Mouse (Mus musculus): ENCODE results near the gene Arhgef10l. TPM values are rescaled to one million over a fixed set of nuclear protein-coding genes. Genes with fewer than 3 reads are reported as not detected.
A peak's percentile ranks its signal among the peaks of the same experiment; 100 is the strongest.

Gene Arhgef10l
- total RNA-seq (2021): 10 to 100 TPM; 55.4 to 68.4 TPM

- DNase-seq: peak in 1 of 2 experiments; percentile 43
- intact Hi-C loops (cut with DNase I): no loop called here
These were observed at the start of gene Arhgef10l for GRCm38 (mm10) chr4:140665760-140666159. Arhgef10l (minus strand) TSS chr4:140666012.

GRCm38 (mm10) chr4:140714586-140714985, 48.8 kb upstream of the Arhgef10l start:
- intact Hi-C loops (cut with DNase I): loop anchor here (2.0 kb wide), 1 partner anchor 122 kb away; no protein-coding TSS in a partner anchor

GRCm38 (mm10) chr4:140713480-140714365, 47.9 kb upstream of the Arhgef10l start:
- intact Hi-C loops (cut with DNase I): loop anchor here (1.0 to 2.0 kb wide), 2 partner anchors 34 to 121 kb away; no protein-coding TSS in a partner anchor
- DNase-seq: peak; percentile 98

More at GRCm38 (mm10) chr4:140714586-140714985, 48.8 kb upstream of the Arhgef10l start:
- no peak for DNase-seq

GRCm38 (mm10) chr4:140711360-140711759, 45.5 kb upstream of the Arhgef10l start:
- intact Hi-C loops (cut with DNase I): no loop called here
- peak; percentile 43 to 56 for DNase-seq

GRCm38 (mm10) chr4:140710781-140711180, 45.0 kb upstream of the Arhgef10l start:
- DNase-seq: no peak
- intact Hi-C loops (cut with DNase I): no loop called here

GRCm38 (mm10) chr4:140709617-140710016, 43.8 kb upstream of the Arhgef10l start:
- DNase-seq: no peak
- intact Hi-C loops (cut with DNase I): no loop called here

GRCm38 (mm10) chr4:140709111-140709510, 43.3 kb upstream of the Arhgef10l start:
- intact Hi-C loops (cut with DNase I): no loop called here
- DNase-seq: no peak

- no peak for DNase-seq
- intact Hi-C loops (cut with DNase I): no loop called here
These were observed 42.6 kb upstream of the Arhgef10l start for GRCm38 (mm10) chr4:140708297-140708927.

- intact Hi-C loops (cut with DNase I): no loop called here
- DNase-seq: no peak
These were observed 41.8 kb upstream of the Arhgef10l start for GRCm38 (mm10) chr4:140707615-140708014.

GRCm38 (mm10) chr4:140704166-140704565, 38.4 kb upstream of the Arhgef10l start:
- no peak for DNase-seq
- intact Hi-C loops (cut with DNase I): no loop called here

GRCm38 (mm10) chr4:140703636-140704035, 37.8 kb upstream of the Arhgef10l start:
- intact Hi-C loops (cut with DNase I): no loop called here

GRCm38 (mm10) chr4:140702611-140703327, 37.0 kb upstream of the Arhgef10l start:
- peak; percentile 88 to 89 for DNase-seq
- intact Hi-C loops (cut with DNase I): no loop called here

More at GRCm38 (mm10) chr4:140703636-140704035, 37.8 kb upstream of the Arhgef10l start:
- DNase-seq: no peak

GRCm38 (mm10) chr4:140701716-140702561, 36.1 kb upstream of the Arhgef10l start:
- peak; percentile 35 to 41 for DNase-seq
- intact Hi-C loops (cut with DNase I): loop anchor here (2.0 kb wide), 1 partner anchor 17 kb away; no protein-coding TSS in a partner anchor

GRCm38 (mm10) chr4:140701049-140701715, 35.4 kb upstream of the Arhgef10l start:
- intact Hi-C loops (cut with DNase I): loop anchor here (2.0 kb wide), 1 partner anchor 16 kb away; no protein-coding TSS in a partner anchor
- DNase-seq: peak; percentile 86 to 87

- DNase-seq: peak in 1 of 2 experiments; percentile 30
- intact Hi-C loops (cut with DNase I): loop anchor here (2.0 kb wide), 1 partner anchor 16 kb away; no protein-coding TSS in a partner anchor
These were observed 34.6 kb upstream of the Arhgef10l start, which contains the start of gene Rcc2 for GRCm38 (mm10) chr4:140700269-140701018. Rcc2 (plus strand) TSS chr4:140700541.

GRCm38 (mm10) chr4:140699441-140700127, 33.8 kb upstream of the Arhgef10l start:
- DNase-seq: peak; percentile 71 to 78
- intact Hi-C loops (cut with DNase I): loop anchor here (2.0 kb wide), 1 partner anchor 15 kb away; no protein-coding TSS in a partner anchor

Data from heart, postnatal 10 days (tissue).